Mouse (Mus musculus): ENCODE measurements around the gene Gria4.

- TF ChIP-seq GATA1 (IDR thresholded peaks at IDR 0.05; ENCODE audit: borderline replicate concordance, low read length) = no peak
- no peak for TF ChIP-seq FLI1 (IDR thresholded peaks at IDR 0.05; ENCODE audit: low read length)
Measured at GRCm38 (mm10) chr9:4604236-4604635, 191.8 kb downstream of the Gria4 start.
